Mouse (Mus musculus): Measurements from ENCODE around the gene Tbc1d1.
"Not testable (repeated sequence)": the region's sequence is repeated elsewhere in the genome, so short reads cannot be mapped to it uniquely, and the experiment has no call there.

Tbc1d1 gene

GRCm38 (mm10) chr5:64327212-64327902 is 171.3 kb downstream of the Tbc1d1 start:
- DNase-seq (ENCODE audit: low read depth, low spot score) = no peak
- peaks cover 14% of the 10 kb centered on the region for H3K36me3 ChIP-seq (ENCODE audit: control insufficient read depth, insufficient read depth, low read length, poor library complexity, severe bottlenecking)
- no peaks in the 10 kb centered on the region; the same call in 1 of the 2 replicates for H3K27me3 ChIP-seq (ENCODE audit: control insufficient read depth, insufficient read depth, low read length, poor library complexity, severe bottlenecking)

GRCm38 (mm10) chr5:64336767-64337408 is 180.8 kb downstream of the Tbc1d1 start:
- H3K27me3 ChIP-seq (ENCODE audit: control insufficient read depth, insufficient read depth, low read length, poor library complexity, severe bottlenecking) = no peaks in the 10 kb centered on the region
- peaks cover 7% of the 10 kb centered on the region for H3K36me3 ChIP-seq (ENCODE audit: control insufficient read depth, insufficient read depth, low read length, poor library complexity, severe bottlenecking)
- no peak for DNase-seq (ENCODE audit: low read depth, low spot score)

- not testable (repeated sequence) for H3K36me3 ChIP-seq (ENCODE audit: control insufficient read depth, insufficient read depth, low read length, poor library complexity, severe bottlenecking); DNase-seq (ENCODE audit: low read depth, low spot score); H3K27me3 ChIP-seq (ENCODE audit: control insufficient read depth, insufficient read depth, low read length, poor library complexity, severe bottlenecking)
These were observed 182.7 kb downstream of the Tbc1d1 start for GRCm38 (mm10) chr5:64338795-64339194.

GRCm38 (mm10) chr5:64340366-64340765 is 184.3 kb downstream of the Tbc1d1 start:
- no peak for DNase-seq (ENCODE audit: low read depth, low spot score)
- H3K36me3 ChIP-seq (ENCODE audit: control insufficient read depth, insufficient read depth, low read length, poor library complexity, severe bottlenecking) = peaks cover 6% of the 10 kb centered on the region
- no peaks in the 10 kb centered on the region for H3K27me3 ChIP-seq (ENCODE audit: control insufficient read depth, insufficient read depth, low read length, poor library complexity, severe bottlenecking)

GRCm38 (mm10) chr5:64341671-64342070 is 185.6 kb downstream of the Tbc1d1 start:
- Histone ChIP-seq H3K36me3 (ENCODE audit: control insufficient read depth, insufficient read depth, low read length, poor library complexity, severe bottlenecking) (peaks cover 4% of the 10 kb centered on the region; the same call in 1 of the 2 replicates), H3K27me3 (ENCODE audit: control insufficient read depth, insufficient read depth, low read length, poor library complexity, severe bottlenecking) (no peaks in the 10 kb centered on the region)
- no peak for DNase-seq (ENCODE audit: low read depth, low spot score)

GRCm38 (mm10) chr5:64342138-64342537 is 186.0 kb downstream of the Tbc1d1 start:
- DNase-seq (ENCODE audit: low read depth, low spot score) = peak; percentile 42
- Histone ChIP-seq H3K27me3 (ENCODE audit: control insufficient read depth, insufficient read depth, low read length, poor library complexity, severe bottlenecking) (no peaks in the 10 kb centered on the region), H3K36me3 (ENCODE audit: control insufficient read depth, insufficient read depth, low read length, poor library complexity, severe bottlenecking) (peaks cover 4% of the 10 kb centered on the region; the same call in 1 of the 2 replicates)

GRCm38 (mm10) chr5:64343972-64344700 is 188.0 kb downstream of the Tbc1d1 start:
- Histone ChIP-seq H3K36me3 (ENCODE audit: control insufficient read depth, insufficient read depth, low read length, poor library complexity, severe bottlenecking) (peaks cover 4% of the 10 kb centered on the region; the same call in 1 of the 2 replicates), H3K27me3 (ENCODE audit: control insufficient read depth, insufficient read depth, low read length, poor library complexity, severe bottlenecking) (no peaks in the 10 kb centered on the region)
- DNase-seq (ENCODE audit: low read depth, low spot score) = peak; percentile 52

- DNase-seq (ENCODE audit: low read depth, low spot score) = no peak
- no peaks in the 10 kb centered on the region for H3K27me3 ChIP-seq (ENCODE audit: control insufficient read depth, insufficient read depth, low read length, poor library complexity, severe bottlenecking)
- peaks cover 6% of the 10 kb centered on the region; the same call in 1 of the 2 replicates for H3K36me3 ChIP-seq (ENCODE audit: control insufficient read depth, insufficient read depth, low read length, poor library complexity, severe bottlenecking)
These were observed 189.2 kb downstream of the Tbc1d1 start for GRCm38 (mm10) chr5:64345181-64345735.

- no peak for DNase-seq (ENCODE audit: low read depth, low spot score)
- Histone ChIP-seq H3K27me3 (ENCODE audit: control insufficient read depth, insufficient read depth, low read length, poor library complexity, severe bottlenecking) (no peaks in the 10 kb centered on the region), H3K36me3 (ENCODE audit: control insufficient read depth, insufficient read depth, low read length, poor library complexity, severe bottlenecking) (peaks cover 9% of the 10 kb centered on the region; the same call in 1 of the 2 replicates)
These were observed 189.7 kb downstream of the Tbc1d1 start for GRCm38 (mm10) chr5:64345761-64346160.

- Histone ChIP-seq H3K36me3 (ENCODE audit: control insufficient read depth, insufficient read depth, low read length, poor library complexity, severe bottlenecking) (peaks cover 9% of the 10 kb centered on the region; the same call in 1 of the 2 replicates), H3K27me3 (ENCODE audit: control insufficient read depth, insufficient read depth, low read length, poor library complexity, severe bottlenecking) (no peaks in the 10 kb centered on the region)
- peak; percentile 70 for DNase-seq (ENCODE audit: low read depth, low spot score)
These were observed 190.3 kb downstream of the Tbc1d1 start for GRCm38 (mm10) chr5:64346343-64346885.

- Histone ChIP-seq H3K36me3 (ENCODE audit: control insufficient read depth, insufficient read depth, low read length, poor library complexity, severe bottlenecking) (peaks cover 7% of the 10 kb centered on the region), H3K27me3 (ENCODE audit: control insufficient read depth, insufficient read depth, low read length, poor library complexity, severe bottlenecking) (no peaks in the 10 kb centered on the region)
- DNase-seq (ENCODE audit: low read depth, low spot score) = no peak
These were observed 192.1 kb downstream of the Tbc1d1 start for GRCm38 (mm10) chr5:64348166-64348565.

- no peaks in the 10 kb centered on the region for H3K27me3 ChIP-seq (ENCODE audit: control insufficient read depth, insufficient read depth, low read length, poor library complexity, severe bottlenecking)
- no peak for DNase-seq (ENCODE audit: low read depth, low spot score)
- peaks cover 7% of the 10 kb centered on the region for H3K36me3 ChIP-seq (ENCODE audit: control insufficient read depth, insufficient read depth, low read length, poor library complexity, severe bottlenecking)
These were observed 192.7 kb downstream of the Tbc1d1 start for GRCm38 (mm10) chr5:64348780-64349179.

GRCm38 (mm10) chr5:64351968-64352367 is 195.9 kb downstream of the Tbc1d1 start:
- Histone ChIP-seq H3K36me3 (ENCODE audit: control insufficient read depth, insufficient read depth, low read length, poor library complexity, severe bottlenecking) (peaks cover 5% of the 10 kb centered on the region), H3K27me3 (ENCODE audit: control insufficient read depth, insufficient read depth, low read length, poor library complexity, severe bottlenecking) (no peaks in the 10 kb centered on the region)
- DNase-seq (ENCODE audit: low read depth, low spot score) = no peak
